Mouse (Mus musculus) Patski (cell line): ENCODE results near the gene Gse1. TPM values are rescaled to one million over a fixed set of nuclear protein-coding genes. Genes with fewer than 3 reads are reported as not detected.

Source experiments
- ATAC-seq: fragments of 100-300 bp; one replicate; pipeline ENCODE4 v1.8.0; 2021
- CTCF ChIA-PET: fragments of 350-600 bp; sonication (Branson Sonifier 250); formaldehyde crosslinking; loops from one replicate; lab custom pipeline; 2022; ENCODE audit warnings: inconsistent platforms; lab: Charles Lee
- POLR2A ChIA-PET: fragments of 350-600 bp; sonication (Branson Sonifier 250); formaldehyde crosslinking; loops from one replicate; lab custom pipeline; 2022; ENCODE audit warnings: antibody characterized with exemption, inconsistent platforms; lab: Charles Lee
- DNase-seq: peaks from one replicate; pipeline ENCODE4 v3.0.0-alpha.2; 2011; ENCODE audit warnings: low read depth, low spot score
- H3K27me3 ChIP-seq: fragments of 371-371 bp; one replicate; pipeline ENCODE4 v1.5.1; 2021
- CTCF ChIP-seq: fragments of 100-300 bp; IDR thresholded peaks from one replicate; pipeline ENCODE4 v1.5.1; 2021
- in situ Hi-C: fragments of 300-500 bp; cut with MboI; formaldehyde crosslinking; loops from 3 replicates; pipeline ENCODE4 v1.11.1; 2018; ENCODE audit warnings: low pct_unique_long_range_greater_than_20kb, mixed read lengths
- polyA plus RNA-seq: library from polyadenylated mRNA; unstranded; gene quantifications from one replicate; pipeline ENCODE4 v1.2.3, GENCODE M21; 2021

The Gse1 gene
- polyA plus RNA-seq, 1 experiment from 2014 or later = 19.8 TPM

- TF ChIP-seq CTCF = no peak
- ChIA-PET POLR2A (no interaction called here), CTCF (interaction anchor here (2.1 kb wide), 1 partner anchor 11 kb away, joined by 10 read pairs; no protein-coding TSS in a partner anchor)
- in situ Hi-C loops = no loop called here
- ATAC-seq (no peak), DNase-seq (no peak)
- no peaks in the 10 kb centered on the region for H3K27me3 ChIP-seq
Measured at GRCm38 (mm10) chr8:120585521-120585920, 357.3 kb downstream of the Gse1 start.

- peak; percentile 96 for DNase-seq
- peak; percentile 96 for ATAC-seq
- TF ChIP-seq CTCF = no peak
- ChIA-PET POLR2A (interaction anchor here (1.0 kb wide), 1 partner anchor 121 kb away, joined by 3 read pairs; no protein-coding TSS in a partner anchor), CTCF (interaction anchor here (0.8 kb wide), 1 partner anchor 14 kb away, joined by 3 read pairs; no protein-coding TSS in a partner anchor)
- H3K27me3 ChIP-seq = no peaks in the 10 kb centered on the region
- in situ Hi-C loops = no loop called here
Measured at GRCm38 (mm10) chr8:120588908-120589771, 360.9 kb downstream of the Gse1 start, which contains the start of gene Gins2. Gins2 (minus strand) TSS chr8:120589304.

- ATAC-seq (no peak), DNase-seq (no peak)
- ChIA-PET CTCF (no interaction called here), POLR2A (interaction anchor here (0.6 to 1.0 kb wide), 2 partner anchors 27 to 122 kb away, joined by 3 read pairs; no protein-coding TSS in a partner anchor)
- no peaks in the 10 kb centered on the region for H3K27me3 ChIP-seq
- in situ Hi-C loops = no loop called here
- no peak for TF ChIP-seq CTCF
Measured at GRCm38 (mm10) chr8:120589921-120590320, 361.7 kb downstream of the Gse1 start.

GRCm38 (mm10) chr8:120591587-120592292, 363.5 kb downstream of the Gse1 start:
- in situ Hi-C loops = no loop called here
- TF ChIP-seq CTCF = no peak
- ChIA-PET POLR2A (no interaction called here), CTCF (interaction anchor here (1.0 to 1.1 kb wide), 2 partner anchors 181 to 413 kb away, joined by 3 read pairs; no protein-coding TSS in a partner anchor)
- H3K27me3 ChIP-seq = no peaks in the 10 kb centered on the region
- DNase-seq = no peak
- no peak for ATAC-seq

- DNase-seq = no peak
- ChIA-PET CTCF (interaction anchor here (0.7 to 1.3 kb wide), 4 partner anchors 15 to 96 kb away, joined by 3 to 4 read pairs (median 4); no protein-coding TSS in a partner anchor), POLR2A (no interaction called here)
- ATAC-seq = no peak
- H3K27me3 ChIP-seq = no peaks in the 10 kb centered on the region
- no peak for TF ChIP-seq CTCF
- in situ Hi-C loops = no loop called here
Measured at GRCm38 (mm10) chr8:120594571-120594970, 366.3 kb downstream of the Gse1 start.

GRCm38 (mm10) chr8:120595963-120596362, 367.7 kb downstream of the Gse1 start:
- DNase-seq = no peak
- TF ChIP-seq CTCF = peak; percentile 93
- ChIA-PET CTCF (interaction anchor here (0.7 to 2.2 kb wide), 15 partner anchors 11 to 417 kb away, joined by 3 to 14 read pairs (median 4); no protein-coding TSS in a partner anchor), POLR2A (no interaction called here)
- in situ Hi-C loops = loop anchor here (5.0 kb wide), 1 partner anchor 269 kb away; no protein-coding TSS in a partner anchor
- ATAC-seq = no peak
- no peaks in the 10 kb centered on the region for H3K27me3 ChIP-seq

- ChIA-PET POLR2A (no interaction called here), CTCF (interaction anchor here (1.8 to 2.2 kb wide), 2 partner anchors 10 to 28 kb away, joined by 6 to 9 read pairs; no protein-coding TSS in a partner anchor)
- no peak for ATAC-seq
- DNase-seq = no peak
- H3K27me3 ChIP-seq = no peaks in the 10 kb centered on the region
- in situ Hi-C loops = loop anchor here (5.0 kb wide), 1 partner anchor 271 kb away; no protein-coding TSS in a partner anchor
- no peak for TF ChIP-seq CTCF
Measured at GRCm38 (mm10) chr8:120598579-120598978, 370.3 kb downstream of the Gse1 start.

- DNase-seq = no peak
- in situ Hi-C loops = loop anchor here (5.0 kb wide), 1 partner anchor 272 kb away; no protein-coding TSS in a partner anchor
- ChIA-PET CTCF (interaction anchor here (0.7 to 2.2 kb wide), 7 partner anchors 10 to 421 kb away, joined by 3 to 9 read pairs (median 5); no protein-coding TSS in a partner anchor), POLR2A (interaction anchor here (0.6 to 0.7 kb wide), 3 partner anchors 78 to 284 kb away, joined by 4 to 5 read pairs (median 4); no protein-coding TSS in a partner anchor)
- peak; percentile 73 for TF ChIP-seq CTCF
- no peak for ATAC-seq
- no peaks in the 10 kb centered on the region for H3K27me3 ChIP-seq
Measured at GRCm38 (mm10) chr8:120599504-120599903, 371.2 kb downstream of the Gse1 start.

- POLR2A ChIA-PET = no interaction called here
- CTCF ChIA-PET = interaction anchor here (0.9 to 1.2 kb wide), 2 partner anchors 15 to 283 kb away, joined by 3 to 4 read pairs; no protein-coding TSS in a partner anchor
- DNase-seq = no peak
Measured at GRCm38 (mm10) chr8:120602672-120603071, 374.4 kb downstream of the Gse1 start.

GRCm38 (mm10) chr8:120607460-120607859, 379.2 kb downstream of the Gse1 start:
- no peak for ATAC-seq
- ChIA-PET POLR2A (no interaction called here), CTCF (no interaction called here)
- TF ChIP-seq CTCF = no peak
- H3K27me3 ChIP-seq = no peaks in the 10 kb centered on the region
- DNase-seq = no peak
- in situ Hi-C loops = no loop called here

More at GRCm38 (mm10) chr8:120602672-120603071, 374.4 kb downstream of the Gse1 start:
- ATAC-seq = no peak
- in situ Hi-C loops = no loop called here
- TF ChIP-seq CTCF = no peak
- no peaks in the 10 kb centered on the region for H3K27me3 ChIP-seq
